Mouse (Mus musculus) testis, adult 2 months (tissue): ENCODE measurements at regions not wholly inside any gene's neighbourhood (a gene's known extent, or its start where the extent isn't known, plus 50 kb on each side); places are given as distances from the start of the nearest gene placed in this dataset.
A peak's percentile ranks its signal among the peaks of the same experiment; 100 is the strongest.

Source experiments
- H3K27ac ChIP-seq: fragments of 200-500 bp; 2 replicates; pipeline ENCODE4 v1.5.1; 2012; ENCODE audit warnings: low read depth, low read length; ENCODE audit not compliant: control insufficient read depth, insufficient read depth
- H3K27me3 ChIP-seq: fragments of 200-500 bp; 2 replicates; pipeline ENCODE4 v1.6.1; 2012; ENCODE audit warnings: mild to moderate bottlenecking, low read length, moderate library complexity; ENCODE audit not compliant: control insufficient read depth, insufficient read depth
- H3K36me3 ChIP-seq: fragments of 200-500 bp; 2 replicates; pipeline ENCODE4 v1.6.1; 2012; ENCODE audit warnings: mild to moderate bottlenecking, low read length; ENCODE audit not compliant: control insufficient read depth, insufficient read depth
- H3K4me1 ChIP-seq: fragments of 200-500 bp; 2 replicates; pipeline ENCODE4 v1.6.1; 2012; ENCODE audit warnings: low read length; ENCODE audit not compliant: control insufficient read depth, insufficient read depth
- H3K4me3 ChIP-seq: fragments of 200-500 bp; 2 replicates; pipeline ENCODE4 v1.5.1; 2012; ENCODE audit warnings: low read depth, mild to moderate bottlenecking, low read length, moderate library complexity, mixed read lengths; ENCODE audit not compliant: control insufficient read depth
- CTCF ChIP-seq: fragments of 200-500 bp; IDR thresholded peaks from 2 replicates; pipeline ENCODE4 v1.5.1; 2012; ENCODE audit warnings: low read depth, mild to moderate bottlenecking, inconsistent platforms, low read length, moderate library complexity; ENCODE audit not compliant: control insufficient read depth, insufficient read depth, insufficient replicate concordance
- POLR2A ChIP-seq: fragments of 200-500 bp; IDR thresholded peaks from 2 replicates; pipeline ENCODE4 v1.6.1; 2012; ENCODE audit warnings: low read depth, mild to moderate bottlenecking, inconsistent platforms, low read length, moderate library complexity; ENCODE audit not compliant: control insufficient read depth

- Histone ChIP-seq H3K27me3 (no peaks in the 10 kb centered on the region), H3K36me3 (no peaks in the 10 kb centered on the region), H3K4me1 (peaks cover 5% of the 10 kb centered on the region), H3K27ac (no peak overlapping the region), H3K4me3 (peak overlapping the region; percentile 88)
- TF ChIP-seq CTCF (no peak), POLR2A (no peak)
Observed at GRCm38 (mm10) chr2:160583506-160583905, 62.2 kb upstream of the Top1 start.

GRCm38 (mm10) chr2:160584568-160584967, 61.1 kb upstream of the Top1 start:
- H3K36me3 ChIP-seq = no peaks in the 10 kb centered on the region
- no peak overlapping the region for H3K4me3 ChIP-seq
- H3K4me1 ChIP-seq = peaks cover 5% of the 10 kb centered on the region
- no peak overlapping the region for H3K27ac ChIP-seq
- TF ChIP-seq CTCF = no peak
- TF ChIP-seq POLR2A = no peak
- H3K27me3 ChIP-seq = no peaks in the 10 kb centered on the region

GRCm38 (mm10) chr2:160587015-160587835, 58.5 kb upstream of the Top1 start:
- no peak overlapping the region for H3K27ac ChIP-seq
- no peak overlapping the region for H3K4me3 ChIP-seq
- H3K27me3 ChIP-seq = no peaks in the 10 kb centered on the region
- no peaks in the 10 kb centered on the region for H3K36me3 ChIP-seq
- peaks cover 19% of the 10 kb centered on the region for H3K4me1 ChIP-seq
- TF ChIP-seq POLR2A (no peak), CTCF (peak; percentile 33; the same call in 1 of the 2 replicates)

GRCm38 (mm10) chr2:160588401-160588800, 57.3 kb upstream of the Top1 start:
- no peak for TF ChIP-seq CTCF
- TF ChIP-seq POLR2A = no peak

GRCm38 (mm10) chr2:160590209-160590910, 55.3 kb upstream of the Top1 start:
- Histone ChIP-seq H3K4me1 (peaks cover 14% of the 10 kb centered on the region), H3K27me3 (no peaks in the 10 kb centered on the region), H3K4me3 (no peak overlapping the region), H3K36me3 (no peaks in the 10 kb centered on the region), H3K27ac (no peak overlapping the region)
- TF ChIP-seq POLR2A (no peak), CTCF (no peak)

More at GRCm38 (mm10) chr2:160588401-160588800, 57.3 kb upstream of the Top1 start:
- Histone ChIP-seq H3K27ac (no peak overlapping the region), H3K36me3 (no peaks in the 10 kb centered on the region), H3K4me1 (peaks cover 19% of the 10 kb centered on the region), H3K4me3 (no peak overlapping the region), H3K27me3 (no peaks in the 10 kb centered on the region)

GRCm38 (mm10) chr2:160591446-160592180, 54.1 kb upstream of the Top1 start:
- no peak overlapping the region for H3K4me3 ChIP-seq
- no peak overlapping the region for H3K27ac ChIP-seq
- no peaks in the 10 kb centered on the region for H3K36me3 ChIP-seq
- TF ChIP-seq CTCF (no peak), POLR2A (no peak)
- peaks cover 14% of the 10 kb centered on the region for H3K4me1 ChIP-seq
- no peaks in the 10 kb centered on the region for H3K27me3 ChIP-seq

GRCm38 (mm10) chr2:160593035-160593434, 52.7 kb upstream of the Top1 start:
- no peaks in the 10 kb centered on the region for H3K27me3 ChIP-seq
- H3K4me1 ChIP-seq = peaks cover 15% of the 10 kb centered on the region
- no peak overlapping the region for H3K4me3 ChIP-seq
- TF ChIP-seq POLR2A (no peak), CTCF (peak; percentile 53; the same call in 1 of the 2 replicates)
- no peaks in the 10 kb centered on the region for H3K36me3 ChIP-seq
- H3K27ac ChIP-seq = no peak overlapping the region
